Mouse (Mus musculus) G1E (cell line): Measurements from ENCODE around the gene Pfkp.

Experiments used
- CTCF ChIP-seq: IDR thresholded peaks from 2 replicates; pipeline ENCODE4 v1.5.1; 2012; ENCODE audit warnings: low read depth, low read length, inconsistent platforms, mixed read lengths
- TAL1 ChIP-seq: conservative IDR thresholded peaks from 2 replicates; pipeline ENCODE4 v1.6.1; 2012; ENCODE audit warnings: low read depth, low read length, inconsistent platforms, mixed read lengths

GRCm38 (mm10) chr13:6626508-6627114, 22.0 kb downstream of the Pfkp start:
- no peak for TF ChIP-seq CTCF
- no peak for TF ChIP-seq TAL1
